Mouse (Mus musculus): ENCODE data around the gene Nr2f6.

Gene Nr2f6

DNA sequence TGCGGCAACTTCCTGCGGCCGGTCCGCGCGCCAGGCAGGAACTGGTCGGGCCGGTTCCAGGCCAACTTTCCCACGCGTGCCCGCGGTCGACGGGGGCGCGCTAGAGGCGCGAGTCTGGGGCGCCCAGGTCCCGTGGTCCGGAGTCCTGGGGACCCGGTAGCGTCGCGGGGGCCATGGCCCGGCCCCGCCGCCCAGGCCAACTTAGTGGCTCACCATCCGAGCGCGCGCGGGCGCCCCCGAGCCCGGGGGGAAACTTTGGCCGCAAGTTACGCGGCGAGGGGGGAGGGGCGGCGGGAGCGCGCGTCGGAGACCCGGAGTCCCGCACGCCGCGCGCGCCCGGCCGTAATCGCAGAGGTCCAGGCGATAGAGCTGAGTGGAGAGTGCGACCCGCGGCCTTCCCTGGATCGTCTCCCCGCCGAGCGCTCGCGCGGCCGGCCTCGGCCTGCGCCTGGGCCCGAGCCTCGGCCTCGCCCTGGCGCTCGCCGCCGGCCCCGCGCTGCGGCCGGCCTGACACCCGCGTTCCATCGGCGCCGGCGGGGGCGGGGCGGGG is at the start of gene Nr2f6:
TSS of gene Nr2f6 (minus strand) at position 540 of the 550 bp plus-strand sequence.
- DNase-seq, result peak; percentile 80

GRCm38 (mm10) chr8:71422121-71422520 is 40.4 kb upstream of the Nr2f6 start:
- DNase-seq, result no peak

DNA sequence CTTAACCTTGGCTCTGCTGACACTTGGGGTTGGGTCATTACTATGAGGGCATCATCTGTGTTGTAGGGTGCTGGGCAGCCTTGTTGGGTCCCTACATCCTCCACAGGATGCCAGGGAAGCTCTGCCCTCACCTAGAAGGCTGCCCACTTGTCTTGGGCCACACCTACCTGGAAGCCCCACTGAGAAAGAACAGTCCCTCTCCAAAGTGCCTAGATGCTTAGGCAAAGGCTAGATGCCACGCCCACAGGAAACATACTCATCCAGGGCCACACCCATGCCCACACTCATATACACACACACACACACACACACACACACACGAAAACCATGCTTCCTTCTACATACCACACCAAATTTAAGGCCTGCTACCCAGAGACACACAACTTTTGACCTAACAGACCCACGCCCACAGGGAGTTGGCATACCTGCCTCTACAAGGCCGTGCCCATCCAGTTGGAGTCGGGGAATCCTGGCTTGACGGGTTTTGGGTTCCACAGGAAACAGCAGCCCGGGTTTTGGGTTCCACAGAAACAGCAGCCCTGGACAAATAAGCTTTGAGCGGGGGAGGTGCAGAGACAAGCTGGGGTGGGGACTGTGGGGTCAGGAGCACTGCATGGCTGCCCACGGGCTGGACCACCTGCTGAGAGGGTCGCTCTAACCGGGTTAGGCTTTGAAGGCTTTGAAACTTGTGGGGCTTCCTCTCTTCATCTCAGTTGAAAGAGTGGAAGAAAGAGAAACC is 29.9 kb upstream of the Nr2f6 start:
- DNase-seq, result no peak

DNA sequence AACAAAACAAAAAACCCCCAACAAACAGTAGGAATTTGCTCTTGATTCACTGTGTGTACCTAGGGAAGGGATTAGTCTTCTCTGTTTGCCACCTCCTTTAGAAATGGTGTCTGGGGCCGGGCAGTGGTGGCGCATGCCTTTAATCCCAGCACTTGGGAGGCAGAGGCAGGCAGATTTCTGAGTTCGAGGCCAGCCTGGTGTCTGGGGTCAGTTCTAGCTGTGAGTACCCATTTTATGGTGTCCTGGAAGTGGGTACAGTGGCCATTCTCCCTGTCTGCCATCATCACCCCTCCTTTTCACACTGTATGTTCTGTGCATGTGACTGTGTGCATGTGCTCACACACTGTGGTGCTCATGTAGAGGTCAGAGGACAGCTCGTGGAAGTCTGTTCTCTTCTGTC is 26.5 kb upstream of the Nr2f6 start:
- no peak for DNase-seq

DNA sequence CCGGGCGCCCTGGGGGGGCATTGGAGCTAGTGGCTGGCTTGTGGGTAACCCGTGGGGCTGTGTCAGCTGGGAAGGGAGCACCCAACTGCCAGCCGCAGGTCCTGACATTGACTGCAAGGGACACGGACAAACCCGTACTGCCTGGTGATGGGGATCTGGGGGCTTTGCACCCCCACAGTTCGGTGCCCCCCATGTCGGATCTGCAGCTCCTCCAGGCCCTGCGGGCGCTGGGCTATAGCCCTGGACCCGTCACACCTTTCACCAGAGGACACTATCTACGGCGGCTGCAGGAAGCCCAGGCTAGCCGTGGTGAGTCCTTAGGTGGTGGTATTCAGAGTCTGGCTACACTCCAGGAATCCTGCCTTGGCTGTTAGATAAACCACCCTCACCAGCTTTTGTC is 25.7 kb upstream of the Nr2f6 start:
- no peak for DNase-seq

DNA sequence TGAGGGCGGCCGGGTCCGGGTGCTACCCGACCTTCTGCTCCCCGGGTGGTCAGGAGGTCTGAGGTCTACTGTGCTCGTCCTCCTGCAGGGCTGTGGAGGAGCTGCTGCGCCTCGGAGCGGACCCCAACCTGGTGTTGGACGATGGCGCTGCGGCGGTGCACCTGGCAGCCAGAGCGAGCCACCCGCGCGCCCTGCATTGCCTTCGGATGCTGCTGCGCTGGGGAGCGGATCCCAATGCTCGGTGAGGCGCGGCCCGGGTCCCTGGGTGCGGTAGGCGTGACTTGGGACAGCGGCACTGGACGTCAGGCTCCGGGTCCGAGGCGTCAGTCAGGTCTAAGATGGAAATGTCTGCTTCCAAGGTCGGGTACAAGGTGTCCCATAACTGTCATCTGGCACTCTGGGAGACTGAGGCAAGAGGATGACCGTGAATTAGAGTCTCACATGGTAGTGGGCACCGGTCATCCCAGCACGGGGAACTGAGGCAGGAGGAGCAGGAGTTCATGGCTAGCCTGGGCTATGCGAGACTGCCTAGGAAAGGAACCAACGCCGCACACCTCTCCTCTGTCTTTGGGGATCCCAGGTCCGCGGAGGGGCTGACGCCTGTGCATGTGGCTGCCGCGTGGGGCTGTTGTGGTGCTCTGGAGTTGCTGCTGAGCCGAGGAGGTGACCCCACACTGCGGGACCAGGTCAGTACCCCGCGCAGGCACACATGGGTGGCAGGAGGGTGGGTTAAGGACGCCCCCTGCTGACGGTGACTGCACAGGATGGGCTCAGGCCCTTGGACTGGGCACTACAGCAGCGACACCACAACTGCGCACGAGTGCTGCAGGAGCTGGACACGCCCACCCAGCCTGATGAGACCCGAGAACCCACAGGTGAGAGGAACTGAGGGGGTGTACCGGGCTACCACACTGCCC is 24.6 kb upstream of the Nr2f6 start:
- DNase-seq, result peak; percentile 82

DNA sequence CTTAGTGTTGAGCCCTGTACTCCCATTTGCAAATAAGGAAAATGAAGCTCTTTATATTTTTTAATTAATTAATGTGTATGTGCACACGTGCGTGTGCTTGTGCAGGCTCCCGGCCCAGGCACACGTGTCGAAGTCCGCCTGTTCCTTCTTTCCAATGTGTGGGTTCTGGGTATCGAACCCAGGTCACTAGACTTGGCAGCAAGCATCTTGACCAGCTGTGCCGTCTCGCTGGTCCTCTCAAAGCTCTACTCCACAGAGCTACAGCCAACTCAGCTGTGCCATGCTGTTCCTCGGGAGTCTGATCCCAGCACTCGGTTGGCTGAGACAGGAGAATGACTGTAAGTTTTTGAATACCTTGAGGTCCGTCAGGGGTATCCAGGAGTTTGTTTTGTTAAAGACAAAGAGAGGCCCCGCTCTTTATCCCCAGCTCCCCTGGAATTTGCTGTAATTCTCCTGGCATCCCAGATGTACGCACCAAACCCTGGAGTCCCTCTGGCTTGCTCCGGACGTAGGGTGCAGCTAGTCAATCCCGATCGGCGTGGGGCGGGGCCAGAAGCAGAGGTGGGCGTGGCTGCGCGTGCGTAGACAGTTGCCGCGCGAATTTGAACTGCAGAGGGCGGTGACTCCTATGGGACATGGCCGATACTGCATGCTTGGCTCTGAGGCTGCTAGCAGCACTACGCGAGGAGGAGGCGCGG is 23.8 kb upstream of the Nr2f6 start, which contains the start of gene Ankle1:
TSS of gene Ankle1 (plus strand) at position 610 of the 698 bp plus-strand sequence.
- peak; percentile 97 for DNase-seq

GRCm38 (mm10) chr8:71404951-71405351 is 23.2 kb upstream of the Nr2f6 start:
- DNase-seq, result no peak

DNA sequence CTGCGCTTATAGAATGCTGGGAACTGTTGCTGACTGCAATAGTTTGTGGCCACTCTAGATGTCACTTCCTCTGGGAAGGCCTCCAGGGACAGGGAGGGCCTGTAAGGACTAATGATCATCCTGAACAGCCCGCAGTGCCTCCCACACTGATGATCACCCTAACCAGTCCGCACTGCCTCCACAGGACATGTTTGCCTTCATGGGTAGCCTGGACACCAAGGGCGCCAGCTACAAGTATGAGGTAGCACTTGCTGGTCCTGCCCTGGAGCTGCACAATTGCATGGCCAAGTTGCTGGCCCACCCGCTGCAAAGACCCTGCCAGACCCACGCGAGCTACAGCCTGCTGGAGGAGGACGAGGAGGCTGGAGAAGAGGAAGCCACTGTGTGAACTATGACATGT is 22.3 kb upstream of the Nr2f6 start:
- DNase-seq, result no peak

GRCm38 (mm10) chr8:71403107-71403885 is 21.5 kb upstream of the Nr2f6 start:
- no peak for DNase-seq

GRCm38 (mm10) chr8:71402446-71402964 is 20.7 kb upstream of the Nr2f6 start:
- DNase-seq, result no peak

DNA sequence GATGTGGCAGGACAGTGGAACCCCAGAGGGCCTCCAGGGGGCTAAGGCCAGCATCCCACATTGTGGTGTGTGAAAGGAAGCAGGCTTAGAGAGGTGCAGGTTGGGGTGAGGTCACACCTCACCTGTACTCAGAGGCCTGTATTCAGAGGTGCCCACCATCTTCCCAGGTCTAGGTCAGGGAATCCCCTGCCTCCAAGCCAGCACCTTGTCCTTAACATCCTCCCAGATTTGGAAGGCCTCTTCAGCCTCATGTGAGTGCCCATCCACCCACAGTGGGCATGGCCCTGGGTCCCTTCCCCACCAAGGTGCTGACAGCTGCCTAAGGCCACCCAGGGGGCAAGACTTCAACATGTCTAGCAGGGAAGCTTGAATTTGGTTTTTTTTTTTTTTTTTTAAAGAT is 19.7 kb upstream of the Nr2f6 start:
- no peak for DNase-seq

DNA sequence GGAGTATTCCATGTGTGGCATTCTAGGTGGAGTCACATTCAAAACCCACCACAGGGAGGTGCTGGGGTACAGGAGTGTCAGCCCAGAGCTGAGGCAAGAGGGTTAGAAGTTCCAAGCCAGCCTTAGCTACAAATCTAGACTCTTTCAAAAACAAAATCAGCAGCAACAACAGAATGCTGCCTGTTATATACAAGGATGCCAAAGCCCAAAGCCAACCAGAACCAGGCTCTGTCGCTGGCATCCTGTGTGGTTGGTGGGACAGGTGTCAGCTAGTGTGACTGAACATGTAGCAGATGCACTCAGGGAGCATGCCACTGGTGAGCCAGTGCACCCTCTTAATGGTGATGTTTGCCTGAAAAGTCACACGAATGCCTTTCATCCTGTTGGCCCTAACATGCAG is 19.1 kb upstream of the Nr2f6 start:
- no peak for DNase-seq

DNA sequence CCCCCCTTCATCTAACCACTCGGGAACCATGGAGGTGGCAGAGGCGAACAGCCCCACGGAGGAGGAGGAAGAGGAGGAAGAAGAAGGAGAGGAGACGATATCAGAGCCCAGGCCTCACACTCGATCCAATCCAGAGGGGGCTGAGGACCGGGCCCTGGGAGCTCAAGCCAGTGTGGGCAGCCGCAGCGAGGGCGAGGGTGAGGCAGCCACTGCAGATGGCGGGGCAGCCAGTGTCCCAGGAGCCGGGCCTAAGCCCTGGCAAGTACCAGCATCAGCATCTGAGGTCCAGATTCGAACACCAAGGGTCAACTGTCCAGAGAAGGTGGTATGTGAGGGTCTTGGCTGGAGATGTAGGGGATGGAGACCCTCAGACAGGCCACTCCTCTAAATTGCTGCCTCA is 15.9 kb upstream of the Nr2f6 start:
- no peak for DNase-seq

GRCm38 (mm10) chr8:71396639-71397305 is 15.0 kb upstream of the Nr2f6 start, which contains the start of gene Babam1:
TSS of gene Babam1 (plus strand) at chr8:71396861.
- DNase-seq, result peak; percentile 98

GRCm38 (mm10) chr8:71395629-71396028 is 13.9 kb upstream of the Nr2f6 start, which contains the start of gene Ushbp1:
TSS of gene Ushbp1 (minus strand) at chr8:71395802.
- DNase-seq, result peak; percentile 74

DNA sequence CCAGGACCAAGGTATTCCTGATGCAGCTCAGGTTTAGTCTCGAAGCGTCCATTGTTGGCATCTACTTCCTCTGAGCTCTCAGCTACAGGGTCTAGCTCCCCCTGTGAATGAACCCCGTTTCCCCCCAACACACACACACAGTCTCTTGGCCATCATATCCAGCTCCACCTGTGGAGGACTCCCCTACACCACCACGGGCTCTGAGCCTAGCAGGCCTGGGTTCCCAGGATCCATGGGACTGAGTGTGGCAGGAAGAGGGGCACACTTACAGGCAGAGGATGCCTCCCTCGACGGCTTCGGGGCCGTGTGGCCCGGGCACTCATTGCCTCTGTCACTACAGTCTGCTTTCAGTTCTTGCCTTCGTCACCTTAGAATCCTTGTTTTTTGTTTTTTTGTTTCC is 13.3 kb upstream of the Nr2f6 start:
- DNase-seq, result no peak

DNA sequence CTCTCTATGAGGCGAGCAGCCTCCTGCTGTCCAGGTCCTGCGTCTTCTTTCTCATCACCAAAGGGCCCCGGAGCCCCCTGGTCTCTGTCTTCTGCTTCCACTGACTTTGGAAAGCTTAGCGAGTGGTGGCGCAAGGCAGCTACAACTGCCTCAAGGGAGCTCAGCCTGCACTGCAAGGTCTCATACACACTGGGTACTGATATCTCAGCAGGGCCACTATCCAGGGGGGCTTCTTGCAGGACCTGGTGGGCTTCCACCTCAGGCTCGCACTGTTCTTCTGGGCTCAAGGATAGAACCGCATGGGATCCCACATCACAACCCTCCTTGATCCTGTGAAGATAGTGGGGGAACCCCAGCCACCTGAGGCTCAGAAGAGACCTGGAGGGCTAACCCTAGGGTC is 12.7 kb upstream of the Nr2f6 start:
- DNase-seq, result no peak

- peak; percentile 82 for DNase-seq
These were observed 11.1 kb upstream of the Nr2f6 start for GRCm38 (mm10) chr8:71392871-71393270.

DNA sequence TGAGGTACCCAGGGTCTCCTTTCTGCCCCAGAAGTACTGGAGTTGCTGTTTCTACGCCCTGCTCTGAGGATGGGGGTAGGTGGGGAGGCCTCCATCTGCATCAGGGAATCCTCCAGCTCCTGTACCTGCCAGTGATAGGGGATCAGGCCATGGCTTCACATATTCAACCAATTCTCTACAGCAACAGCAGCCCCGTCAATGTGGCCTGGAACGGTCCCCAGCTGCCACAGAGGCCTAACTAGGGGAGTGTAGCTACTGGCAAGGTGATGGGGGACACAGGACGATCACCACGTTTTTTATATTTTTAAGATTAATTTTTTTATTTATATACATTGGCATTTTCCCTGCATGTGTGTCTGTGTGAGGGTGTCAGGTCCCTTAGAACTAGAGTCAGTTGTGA is 10.6 kb upstream of the Nr2f6 start:
- no peak for DNase-seq

DNA sequence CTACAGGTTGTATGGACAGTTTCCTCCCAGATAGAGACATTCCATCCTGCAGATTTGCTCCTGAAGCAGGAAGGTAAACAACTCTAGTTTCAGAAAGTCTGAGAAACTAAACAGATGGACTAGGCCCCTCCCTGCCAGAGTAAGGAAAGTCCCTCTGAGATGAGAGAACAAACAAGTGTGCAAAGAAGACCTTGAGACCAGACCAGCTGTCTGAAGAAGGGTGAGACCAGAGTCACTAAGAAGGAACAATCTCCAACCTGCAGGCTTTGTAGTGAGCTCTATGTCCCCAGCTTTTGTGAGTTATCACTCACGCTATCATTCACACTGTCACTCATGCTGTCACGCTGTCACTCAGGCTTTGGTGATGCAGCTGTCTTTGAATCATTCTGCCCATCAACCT is 9.9 kb upstream of the Nr2f6 start:
- no peak for DNase-seq

All from lung, postnatal 36 days (tissue).